8 mouse cellular contexts compared by ENCODE assay signal in the genomic region with DNA sequence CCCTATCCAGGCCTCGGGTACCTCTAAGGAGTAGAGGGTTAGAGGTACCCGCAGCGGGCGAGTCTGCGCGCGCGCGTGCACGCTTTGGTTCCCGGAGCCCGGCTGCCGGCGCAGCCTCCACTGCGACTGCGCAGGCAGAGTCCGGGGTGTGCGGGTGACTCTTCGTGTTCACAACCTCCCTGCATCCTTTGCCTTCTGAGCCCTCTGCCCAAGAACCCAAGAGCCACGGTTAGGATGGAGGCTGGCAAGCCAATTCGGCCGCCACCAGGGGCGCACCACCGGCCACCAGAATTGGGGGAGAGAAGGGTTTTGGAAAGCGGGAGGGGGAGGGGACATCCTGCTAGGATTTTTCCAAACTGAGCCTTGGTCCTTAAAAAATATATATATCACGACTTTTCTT. TPM values are rescaled to one million over a fixed set of nuclear protein-coding genes. Genes with fewer than 3 reads are reported as not detected.
A peak's percentile ranks its signal among the peaks of the same experiment; 100 is the strongest.
DNase-seq lines count a peak whose midpoint lies in the region; ATAC-seq and TF ChIP-seq lines count a peak whose summit lies in the region.

No protein-coding gene starts in this region.

- no peaks in the 10 kb centered on the region for H3K36me3 ChIP-seq in forebrain, embryonic 13.5 days (ENCODE audit: poor library complexity, severe bottlenecking)
- no peaks in the 10 kb centered on the region for H3K36me3 ChIP-seq in liver, adult 2 months (ENCODE audit: control insufficient read depth, insufficient read depth, low read length)
- H3K36me3 ChIP-seq in neural tube, embryonic 13.5 days: no peaks in the 10 kb centered on the region

- TF ChIP-seq CTCF in liver, adult 2 months (IDR thresholded peaks at IDR 0.05; ENCODE audit: low read depth, low read length): peak; percentile 45

- peak overlapping the region; percentile 52; the same call in 1 of the 2 replicates for H3K9ac ChIP-seq in forebrain, embryonic 13.5 days
- H3K9ac ChIP-seq in liver, adult 2 months (ENCODE audit: low read depth, low read length): no peak overlapping the region
- H3K9ac ChIP-seq in neural tube, embryonic 13.5 days: peak overlapping the region; percentile 62

- peaks cover 28% of the 10 kb centered on the region for H3K27me3 ChIP-seq in forebrain, embryonic 13.5 days
- H3K27me3 ChIP-seq in liver, adult 2 months (ENCODE audit: control insufficient read depth, insufficient read depth, low read length): peaks cover 6% of the 10 kb centered on the region; the same call in 1 of the 2 replicates
- H3K27me3 ChIP-seq in neural tube, embryonic 13.5 days: peaks cover 24% of the 10 kb centered on the region

- no peak for TF ChIP-seq POLR2A in liver, adult 2 months (IDR thresholded peaks at IDR 0.05; ENCODE audit: extremely low read depth, insufficient read depth, low read length)

- no peaks in the 10 kb centered on the region for H3K79me2 ChIP-seq in liver, adult 2 months (ENCODE audit: control insufficient read depth, insufficient read depth, low read length)

- no peak for ATAC-seq in forebrain, embryonic 13.5 days
- ATAC-seq in neural tube, embryonic 13.5 days (ENCODE audit: low read depth): no peak
- ATAC-seq in erythroid progenitor cell, adult 5-6 weeks (replicated peaks; ENCODE audit: low FRiP score, poor library complexity, severe bottlenecking): no peak

- no peaks in the 10 kb centered on the region for H3K9me3 ChIP-seq in forebrain, embryonic 13.5 days (replicated peaks)
- no peaks in the 10 kb centered on the region for H3K9me3 ChIP-seq in neural tube, embryonic 13.5 days

- peak overlapping the region; percentile 32 for H3K4me3 ChIP-seq in forebrain, embryonic 13.5 days
- no peak overlapping the region for H3K4me3 ChIP-seq in liver, adult 2 months (ENCODE audit: insufficient read depth, low read depth, low read length)
- peak overlapping the region; percentile 26 for H3K4me3 ChIP-seq in neural tube, embryonic 13.5 days

- no peak overlapping the region for H3K27ac ChIP-seq in forebrain, embryonic 13.5 days
- no peak overlapping the region for H3K27ac ChIP-seq in liver, adult 2 months (replicated peaks; ENCODE audit: insufficient read depth, low read depth, low read length)
- H3K27ac ChIP-seq in neural tube, embryonic 13.5 days (replicated peaks): 0 out of 2 replicates have a peak overlapping the region, but pooled peaks have one; percentile 13

- peak; percentile 54 for DNase-seq in layer of hippocampus, adult 11-12 months (ENCODE audit: low spot score)
- no peak for DNase-seq in layer of hippocampus, adult 9-11 months
- peak; percentile 87 for DNase-seq in brain, adult 2 months (ENCODE audit: low read depth, low spot score)
- DNase-seq in induced T-regulatory cell, adult 2 months (ENCODE audit: low read depth): peak; percentile 58
- no peak for DNase-seq in liver, adult 2 months (ENCODE audit: extremely low read depth, low read depth, low spot score)

- H3K4me2 ChIP-seq in forebrain, embryonic 13.5 days: peak overlapping the region; percentile 77
- peak overlapping the region; percentile 80 for H3K4me2 ChIP-seq in neural tube, embryonic 13.5 days

- 1% methylated on average over 26 of the region's 26 CpGs for WGBS in forebrain, embryonic 13.5 days
- WGBS in liver, adult 2 months: 7% methylated on average over 26 of the region's 26 CpGs
- WGBS in neural tube, embryonic 13.5 days: under 1% methylated on average over 26 of the region's 26 CpGs

- peaks cover 29% of the 10 kb centered on the region for H3K4me1 ChIP-seq in forebrain, embryonic 13.5 days
- H3K4me1 ChIP-seq in liver, adult 2 months (ENCODE audit: control insufficient read depth, insufficient read depth, low read length): no peaks in the 10 kb centered on the region
- peaks cover 32% of the 10 kb centered on the region for H3K4me1 ChIP-seq in neural tube, embryonic 13.5 days (replicated peaks)

RNA-seq across cellular contexts. Expression of gene Adgrl1, which starts 2.7 kb away (rescaled TPM):
- polyA plus RNA-seq in forebrain, embryonic 13.5 days (2015; fragmentation: Nextera tagmentation; extraction: Ambion mirVana): 32.8 and 38.5 TPM in 2 replicates
- total RNA-seq in liver, adult 2 months (2014; rRNA removed): 1.6 TPM in 2 replicates
- 2.7 and 3.5 TPM in 2 replicates for polyA plus RNA-seq in liver, adult 2 months (2012; rRNA removed)
- 40.0 and 40.1 TPM in 2 replicates for polyA plus RNA-seq in neural tube, embryonic 13.5 days (2015; fragmentation: Nextera tagmentation; extraction: Ambion mirVana)
- 0.84 and 7.6 TPM in 2 replicates for total RNA-seq in erythroid progenitor cell, adult 5-6 weeks (2015; ENCODE audit: low replicate concordance)
- total RNA-seq in erythroid progenitor cell, adult 5-6 weeks (2017; ENCODE audit: low replicate concordance): 0.26 and 0.30 TPM in 2 replicates

RNA-seq across cellular contexts. Expression of gene Gm10644, which starts 57.8 kb away (rescaled TPM):
- 0.67 and 0.98 TPM in 2 replicates for polyA plus RNA-seq in forebrain, embryonic 13.5 days (2015; fragmentation: Nextera tagmentation; extraction: Ambion mirVana)
- total RNA-seq in liver, adult 2 months (2014; rRNA removed): 1.8 and 2.0 TPM in 2 replicates
- polyA plus RNA-seq in liver, adult 2 months (2012; rRNA removed): 4.0 and 4.3 TPM in 2 replicates
- polyA plus RNA-seq in neural tube, embryonic 13.5 days (2015; fragmentation: Nextera tagmentation; extraction: Ambion mirVana): 0.62 and 0.77 TPM in 2 replicates
- not detected in 2 replicates for total RNA-seq in erythroid progenitor cell, adult 5-6 weeks (2015; ENCODE audit: low replicate concordance)
- total RNA-seq in erythroid progenitor cell, adult 5-6 weeks (2017; ENCODE audit: low replicate concordance): 1.0 TPM in 1 of 2 replicates, not detected in the other

RNA-seq across cellular contexts. Expression of gene Asf1b, which starts 58.1 kb away (rescaled TPM):
- 44.0 and 44.9 TPM in 2 replicates for polyA plus RNA-seq in forebrain, embryonic 13.5 days (2015; fragmentation: Nextera tagmentation; extraction: Ambion mirVana)
- 0.37 and 1.1 TPM in 2 replicates for total RNA-seq in liver, adult 2 months (2014; rRNA removed)
- 0.86 and 1.4 TPM in 2 replicates for polyA plus RNA-seq in liver, adult 2 months (2012; rRNA removed)
- polyA plus RNA-seq in neural tube, embryonic 13.5 days (2015; fragmentation: Nextera tagmentation; extraction: Ambion mirVana): 12.7 and 14.6 TPM in 2 replicates
- 188 and 195 TPM in 2 replicates for total RNA-seq in erythroid progenitor cell, adult 5-6 weeks (2015; ENCODE audit: low replicate concordance)
- 120 and 123 TPM in 2 replicates for total RNA-seq in erythroid progenitor cell, adult 5-6 weeks (2017; ENCODE audit: low replicate concordance)

Comparison
In these comparisons a context has a peak if more than half of its experiments do, and no peak if none do; other contexts are left out.
1. DNase-seq: peak in layer of hippocampus, adult 11-12 months (single experiment), brain, adult 2 months (single experiment) and induced T-regulatory cell, adult 2 months (single experiment); none in layer of hippocampus, adult 9-11 months (single experiment) and liver, adult 2 months (single experiment).